Mouse (Mus musculus): ENCODE measurements around the gene Tbrg4. TPM values are rescaled to one million over a fixed set of nuclear protein-coding genes. Genes with fewer than 3 reads are reported as not detected.

The Tbrg4 gene
- 94.3 and 103 TPM in 2 replicates for polyA plus RNA-seq (2014; fragmentation: Nextera tagmentation; extraction: Ambion mirVana)

- H3K4me2 ChIP-seq: peak within 1 kb of the TSS; percentile 94
- H3K27ac ChIP-seq (ENCODE audit: low read depth, low read length): peak within 1 kb of the TSS; percentile 91
- peak within 1 kb of the TSS; percentile 85 for H3K4me3 ChIP-seq (ENCODE audit: low read depth, low read length)
- no peaks in the 10 kb centered on the region for H3K9me3 ChIP-seq (ENCODE audit: control insufficient read depth, low read length)
- no peaks in the 10 kb centered on the region for H3K27me3 ChIP-seq (replicated peaks; ENCODE audit: control insufficient read depth, insufficient read depth, low read length)
- peaks cover 26% of the 10 kb centered on the region for H3K4me1 ChIP-seq (replicated peaks; ENCODE audit: control insufficient read depth, insufficient read depth, low read length)
- ATAC-seq (replicated peaks; ENCODE audit: low FRiP score) (peak; percentile 87), DNase-seq (ENCODE audit: low spot score) (peak; percentile 94)
- under 1% methylated on average over 66 of the region's 66 CpGs for WGBS
- H3K36me3 ChIP-seq (ENCODE audit: control insufficient read depth, insufficient read depth, low read length): peaks cover 33% of the 10 kb centered on the region
- peak within 1 kb of the TSS; percentile 88 for H3K9ac ChIP-seq (ENCODE audit: low read depth, low read length)
Observed at GRCm38 (mm10) chr11:6625478-6626387, at the start of gene Tbrg4. Gene Tbrg4 (minus strand): TSS chr11:6626067.

- H3K4me2 ChIP-seq: no peak overlapping the region
- no peak for DNase-seq (ENCODE audit: low spot score)
- H3K36me3 ChIP-seq (ENCODE audit: control insufficient read depth, insufficient read depth, low read length): no peaks in the 10 kb centered on the region
- H3K9me3 ChIP-seq (ENCODE audit: control insufficient read depth, low read length): no peaks in the 10 kb centered on the region
- no peak overlapping the region for H3K4me3 ChIP-seq (ENCODE audit: low read depth, low read length)
- no peak overlapping the region for H3K27ac ChIP-seq (ENCODE audit: low read depth, low read length)
- no peaks in the 10 kb centered on the region for H3K4me1 ChIP-seq (replicated peaks; ENCODE audit: control insufficient read depth, insufficient read depth, low read length)
- whole genome bisulfite sequencing: 46% methylated on average over 7 of the region's 7 CpGs
- no peak for ATAC-seq (replicated peaks; ENCODE audit: low FRiP score)
- no peaks in the 10 kb centered on the region for H3K27me3 ChIP-seq (replicated peaks; ENCODE audit: control insufficient read depth, insufficient read depth, low read length)
- no peak overlapping the region for H3K9ac ChIP-seq (ENCODE audit: low read depth, low read length)
Observed at GRCm38 (mm10) chr11:6675402-6675801, 49.5 kb upstream of the Tbrg4 start.

- DNase-seq (ENCODE audit: low spot score) (no peak), ATAC-seq (replicated peaks; ENCODE audit: low FRiP score) (no peak)
- no peaks in the 10 kb centered on the region for H3K4me1 ChIP-seq (replicated peaks; ENCODE audit: control insufficient read depth, insufficient read depth, low read length)
- H3K36me3 ChIP-seq (ENCODE audit: control insufficient read depth, insufficient read depth, low read length): no peaks in the 10 kb centered on the region
- H3K9ac ChIP-seq (ENCODE audit: low read depth, low read length): no peak overlapping the region
- H3K4me2 ChIP-seq: no peak overlapping the region
- H3K9me3 ChIP-seq (ENCODE audit: control insufficient read depth, low read length): no peaks in the 10 kb centered on the region
- no peak overlapping the region for H3K4me3 ChIP-seq (ENCODE audit: low read depth, low read length)
- no peak overlapping the region for H3K27ac ChIP-seq (ENCODE audit: low read depth, low read length)
- no peaks in the 10 kb centered on the region for H3K27me3 ChIP-seq (replicated peaks; ENCODE audit: control insufficient read depth, insufficient read depth, low read length)
- WGBS: 85% methylated on average over 9 of the region's 9 CpGs
Observed at GRCm38 (mm10) chr11:6674701-6675100, 48.8 kb upstream of the Tbrg4 start.

DNA sequence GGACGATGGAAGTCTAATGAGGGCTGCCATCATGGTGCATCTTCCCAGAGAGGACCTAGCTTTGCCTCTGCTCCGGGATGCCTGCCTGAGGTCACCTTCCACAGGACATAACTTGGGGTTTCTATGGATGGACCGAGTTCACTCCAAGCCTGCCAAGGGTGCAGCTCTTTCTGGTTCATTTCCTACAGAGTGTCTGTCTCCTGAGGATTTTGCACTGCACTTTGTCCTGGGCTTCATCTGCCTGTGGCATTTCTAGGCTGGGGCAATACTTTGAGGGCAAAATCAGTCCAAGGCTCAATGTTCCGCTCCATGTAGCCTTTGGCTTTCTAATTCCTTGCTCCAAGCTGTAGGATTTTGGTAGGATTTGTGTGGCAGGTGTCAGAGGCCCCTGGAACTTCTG is 45.0 kb upstream of the Tbrg4 start:
- H3K4me1 ChIP-seq (replicated peaks; ENCODE audit: control insufficient read depth, insufficient read depth, low read length): no peaks in the 10 kb centered on the region
- no peak overlapping the region for H3K4me2 ChIP-seq
- no peak for DNase-seq (ENCODE audit: low spot score)
- H3K9me3 ChIP-seq (ENCODE audit: control insufficient read depth, low read length): no peaks in the 10 kb centered on the region
- no peaks in the 10 kb centered on the region for H3K27me3 ChIP-seq (replicated peaks; ENCODE audit: control insufficient read depth, insufficient read depth, low read length)
- H3K9ac ChIP-seq (ENCODE audit: low read depth, low read length): no peak overlapping the region
- ATAC-seq (replicated peaks; ENCODE audit: low FRiP score): no peak
- no peak overlapping the region for H3K27ac ChIP-seq (ENCODE audit: low read depth, low read length)
- 69% methylated on average over 4 of the region's 4 CpGs for WGBS
- H3K4me3 ChIP-seq (ENCODE audit: low read depth, low read length): no peak overlapping the region
- H3K36me3 ChIP-seq (ENCODE audit: control insufficient read depth, insufficient read depth, low read length): no peaks in the 10 kb centered on the region

DNA sequence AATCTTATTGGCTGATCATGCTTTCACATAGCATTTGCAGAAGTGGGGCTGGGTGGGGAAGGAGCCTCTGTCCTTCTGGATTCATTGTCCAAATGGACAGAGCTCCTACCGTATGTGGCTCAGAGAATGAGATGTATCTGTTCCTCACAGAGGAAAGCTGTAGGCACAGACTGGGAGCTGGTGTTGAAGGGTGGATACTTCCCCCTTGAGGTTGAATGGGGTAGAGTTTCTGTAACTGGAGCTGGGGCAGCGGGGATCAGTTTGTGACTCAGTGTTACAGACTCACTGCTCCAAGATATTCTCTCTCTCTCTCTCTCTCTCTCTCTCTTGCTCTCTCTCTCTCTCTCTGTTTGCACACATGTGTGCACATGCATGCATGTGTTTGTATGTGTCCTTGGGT is 44.2 kb upstream of the Tbrg4 start:
- WGBS: 38% methylated on average over 2 of the region's 2 CpGs
- no peaks in the 10 kb centered on the region for H3K9me3 ChIP-seq (ENCODE audit: control insufficient read depth, low read length)
- no peak overlapping the region for H3K27ac ChIP-seq (ENCODE audit: low read depth, low read length)
- H3K9ac ChIP-seq (ENCODE audit: low read depth, low read length): no peak overlapping the region
- DNase-seq (ENCODE audit: low spot score) (no peak), ATAC-seq (replicated peaks; ENCODE audit: low FRiP score) (no peak)
- no peak overlapping the region for H3K4me2 ChIP-seq
- no peaks in the 10 kb centered on the region for H3K27me3 ChIP-seq (replicated peaks; ENCODE audit: control insufficient read depth, insufficient read depth, low read length)
- no peaks in the 10 kb centered on the region for H3K4me1 ChIP-seq (replicated peaks; ENCODE audit: control insufficient read depth, insufficient read depth, low read length)
- no peaks in the 10 kb centered on the region for H3K36me3 ChIP-seq (ENCODE audit: control insufficient read depth, insufficient read depth, low read length)
- no peak overlapping the region for H3K4me3 ChIP-seq (ENCODE audit: low read depth, low read length)

DNA sequence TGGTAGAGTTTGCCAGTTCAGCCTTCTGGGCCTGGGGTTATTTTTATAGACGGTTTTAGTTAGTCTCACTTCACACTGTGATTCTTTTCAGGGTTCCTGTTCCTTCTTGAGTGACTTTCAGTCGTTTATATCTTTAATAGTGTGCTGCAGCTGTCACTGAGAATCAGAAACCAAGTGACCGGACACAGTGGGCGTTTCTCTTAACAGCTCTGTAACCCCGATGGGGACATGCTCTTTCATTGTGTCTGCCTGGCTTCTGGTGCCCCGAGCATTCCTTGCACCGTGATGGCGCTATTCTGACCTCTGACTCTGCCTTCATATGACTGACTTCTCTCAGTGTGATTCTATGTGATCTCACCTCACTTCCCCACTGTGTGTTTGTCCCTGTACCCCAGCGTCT is 43.2 kb upstream of the Tbrg4 start:
- WGBS: 64% methylated on average over 9 of the region's 9 CpGs
- Histone ChIP-seq H3K9ac (ENCODE audit: low read depth, low read length) (no peak overlapping the region), H3K4me3 (ENCODE audit: low read depth, low read length) (no peak overlapping the region), H3K4me1 (replicated peaks; ENCODE audit: control insufficient read depth, insufficient read depth, low read length) (no peaks in the 10 kb centered on the region), H3K27ac (ENCODE audit: low read depth, low read length) (no peak overlapping the region), H3K9me3 (ENCODE audit: control insufficient read depth, low read length) (no peaks in the 10 kb centered on the region), H3K27me3 (replicated peaks; ENCODE audit: control insufficient read depth, insufficient read depth, low read length) (no peaks in the 10 kb centered on the region), H3K4me2 (no peak overlapping the region), H3K36me3 (ENCODE audit: control insufficient read depth, insufficient read depth, low read length) (no peaks in the 10 kb centered on the region)
- no peak for ATAC-seq (replicated peaks; ENCODE audit: low FRiP score)
- DNase-seq (ENCODE audit: low spot score): no peak

GRCm38 (mm10) chr11:6666634-6667033 is 40.8 kb upstream of the Tbrg4 start:
- Histone ChIP-seq H3K36me3 (ENCODE audit: control insufficient read depth, insufficient read depth, low read length) (no peaks in the 10 kb centered on the region), H3K9ac (ENCODE audit: low read depth, low read length) (no peak overlapping the region), H3K27ac (ENCODE audit: low read depth, low read length) (no peak overlapping the region), H3K27me3 (replicated peaks; ENCODE audit: control insufficient read depth, insufficient read depth, low read length) (no peaks in the 10 kb centered on the region), H3K4me1 (replicated peaks; ENCODE audit: control insufficient read depth, insufficient read depth, low read length) (no peaks in the 10 kb centered on the region), H3K4me2 (no peak overlapping the region), H3K9me3 (ENCODE audit: control insufficient read depth, low read length) (no peaks in the 10 kb centered on the region), H3K4me3 (ENCODE audit: low read depth, low read length) (no peak overlapping the region)
- 60% methylated on average over 2 of the region's 2 CpGs for WGBS
- ATAC-seq (replicated peaks; ENCODE audit: low FRiP score) (no peak), DNase-seq (ENCODE audit: low spot score) (no peak)

GRCm38 (mm10) chr11:6661206-6661605 is 35.3 kb upstream of the Tbrg4 start:
- whole genome bisulfite sequencing: 77% methylated on average over 14 of the region's 14 CpGs

DNA sequence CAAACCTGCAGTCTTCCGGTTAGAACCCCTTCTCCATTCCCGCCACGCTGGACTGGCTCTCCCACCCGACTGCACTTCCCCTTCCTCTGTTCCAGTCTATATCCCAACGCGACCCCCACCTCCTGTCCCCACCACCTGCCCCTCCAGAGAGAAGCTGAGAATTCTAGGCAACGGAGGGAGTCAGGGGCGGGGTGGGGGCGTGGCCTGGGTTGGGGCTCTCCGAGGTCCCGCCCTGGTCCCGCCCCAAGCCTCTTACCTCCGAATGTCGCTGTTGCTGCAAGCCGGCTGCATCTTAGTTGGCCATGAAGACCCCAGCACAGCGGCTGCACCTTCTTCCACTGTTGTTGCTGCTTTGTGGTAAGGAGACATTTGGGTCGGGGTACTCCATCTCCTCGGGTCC is 32.4 kb upstream of the Tbrg4 start, which contains the start of gene Ramp3:
TSS of gene Ramp3 (plus strand) at position 251 of the 400 bp plus-strand sequence.
- WGBS: under 1% methylated on average over 18 of the region's 18 CpGs
- ATAC-seq (replicated peaks; ENCODE audit: low FRiP score): peak; percentile 57; the same call in 1 of the 2 replicates
- Histone ChIP-seq H3K36me3 (ENCODE audit: control insufficient read depth, insufficient read depth, low read length) (no peaks in the 10 kb centered on the region), H3K9me3 (ENCODE audit: control insufficient read depth, low read length) (no peaks in the 10 kb centered on the region), H3K9ac (ENCODE audit: low read depth, low read length) (no peak within 1 kb of the TSS), H3K4me1 (replicated peaks; ENCODE audit: control insufficient read depth, insufficient read depth, low read length) (no peaks in the 10 kb centered on the region), H3K27ac (ENCODE audit: low read depth, low read length) (no peak within 1 kb of the TSS), H3K27me3 (replicated peaks; ENCODE audit: control insufficient read depth, insufficient read depth, low read length) (peaks cover 6% of the 10 kb centered on the region; the same call in 1 of the 2 replicates), H3K4me2 (peak within 1 kb of the TSS; percentile 66), H3K4me3 (ENCODE audit: low read depth, low read length) (peak within 1 kb of the TSS; percentile 42)
- DNase-seq (ENCODE audit: low spot score): peak; percentile 60

More at GRCm38 (mm10) chr11:6661206-6661605, 35.3 kb upstream of the Tbrg4 start:
- no peak overlapping the region for H3K4me3 ChIP-seq (ENCODE audit: low read depth, low read length)
- ATAC-seq (replicated peaks; ENCODE audit: low FRiP score) (no peak), DNase-seq (ENCODE audit: low spot score) (no peak)
- no peaks in the 10 kb centered on the region for H3K9me3 ChIP-seq (ENCODE audit: control insufficient read depth, low read length)
- no peaks in the 10 kb centered on the region for H3K36me3 ChIP-seq (ENCODE audit: control insufficient read depth, insufficient read depth, low read length)
- H3K27me3 ChIP-seq (replicated peaks; ENCODE audit: control insufficient read depth, insufficient read depth, low read length): peaks cover 6% of the 10 kb centered on the region; the same call in 1 of the 2 replicates
- no peak overlapping the region for H3K9ac ChIP-seq (ENCODE audit: low read depth, low read length)
- no peak overlapping the region for H3K27ac ChIP-seq (ENCODE audit: low read depth, low read length)
- no peaks in the 10 kb centered on the region for H3K4me1 ChIP-seq (replicated peaks; ENCODE audit: control insufficient read depth, insufficient read depth, low read length)
- H3K4me2 ChIP-seq: no peak overlapping the region
